Mouse (Mus musculus) forelimb bud, embryonic 11.5 days (tissue): ENCODE results near the gene St6gal1.

ENCODE experiments used
- DNase-seq: peaks from one replicate; pipeline ENCODE4 v3.0.0-alpha.2; 2012; ENCODE audit warnings: low read depth, low spot score

Gene St6gal1

GRCm38 (mm10) chr16:23298441-23298840, 73.9 kb downstream of the St6gal1 start:
- no peak for DNase-seq

GRCm38 (mm10) chr16:23298911-23299310, 74.4 kb downstream of the St6gal1 start:
- no peak for DNase-seq

- DNase-seq, result no peak
Measured at GRCm38 (mm10) chr16:23299904-23300740, 75.6 kb downstream of the St6gal1 start.

- DNase-seq, result no peak
Measured at GRCm38 (mm10) chr16:23301762-23302161, 77.2 kb downstream of the St6gal1 start.

GRCm38 (mm10) chr16:23305830-23306623, 81.5 kb downstream of the St6gal1 start:
- no peak for DNase-seq

- DNase-seq, result no peak
Measured at GRCm38 (mm10) chr16:23307142-23307968, 82.8 kb downstream of the St6gal1 start.

GRCm38 (mm10) chr16:23308012-23308554, 83.5 kb downstream of the St6gal1 start:
- DNase-seq, result no peak

GRCm38 (mm10) chr16:23309080-23309479, 84.5 kb downstream of the St6gal1 start:
- DNase-seq, result no peak

- no peak for DNase-seq
Measured at GRCm38 (mm10) chr16:23312604-23313003, 88.1 kb downstream of the St6gal1 start.

- peak; percentile 7 for DNase-seq
Measured at GRCm38 (mm10) chr16:23314790-23315189, 90.2 kb downstream of the St6gal1 start.

- DNase-seq, result no peak
Measured at GRCm38 (mm10) chr16:23317411-23318047, 93.0 kb downstream of the St6gal1 start.

- no peak for DNase-seq
Measured at GRCm38 (mm10) chr16:23320025-23320424, 95.5 kb downstream of the St6gal1 start.

- DNase-seq, result no peak
Measured at GRCm38 (mm10) chr16:23320579-23320978, 96.0 kb downstream of the St6gal1 start.

- DNase-seq, result no peak
Measured at GRCm38 (mm10) chr16:23322453-23322852, 97.9 kb downstream of the St6gal1 start.

GRCm38 (mm10) chr16:23323915-23324314, 99.4 kb downstream of the St6gal1 start:
- DNase-seq, result no peak

GRCm38 (mm10) chr16:23324867-23325650, 100.5 kb downstream of the St6gal1 start:
- DNase-seq, result no peak

- DNase-seq, result no peak
Measured at GRCm38 (mm10) chr16:23326664-23327063, 102.1 kb downstream of the St6gal1 start.

- DNase-seq, result no peak
Measured at GRCm38 (mm10) chr16:23327266-23327665, 102.7 kb downstream of the St6gal1 start.

- DNase-seq, result no peak
Measured at GRCm38 (mm10) chr16:23328201-23328600, 103.7 kb downstream of the St6gal1 start.

GRCm38 (mm10) chr16:23332136-23332535, 107.6 kb downstream of the St6gal1 start:
- DNase-seq, result no peak
